Mouse (Mus musculus) liver, embryonic 11.5 days (tissue): Measurements from ENCODE around the gene Hist1h2ak. TPM values are rescaled to one million over a fixed set of nuclear protein-coding genes. Genes with fewer than 3 reads are reported as not detected.

ENCODE experiments used
- ATAC-seq: fragments of 200-750 bp; cut with Nextera tagmentation; replicated peaks from 2 replicates; pipeline ENCODE4 v1.8.0; 2017; ENCODE audit warnings: moderate number of reproducible peaks, mild to moderate bottlenecking, moderate TSS enrichment, moderate library complexity; ENCODE audit not compliant: low FRiP score
- DNase-seq: peaks from one replicate; pipeline ENCODE4 v3.0.0-alpha.2; 2017; ENCODE audit warnings: low spot score
- H3K27ac ChIP-seq: fragments of 300-500 bp; sonication (generic); 2 replicates; pipeline ENCODE4 v1.5.1; 2014; ENCODE audit warnings: mild to moderate bottlenecking, low read depth, low read length, control low read depth
- H3K27me3 ChIP-seq: fragments of 300-500 bp; sonication (generic); replicated peaks from 2 replicates; pipeline ENCODE4 v1.6.1; 2014; ENCODE audit warnings: low read length, mixed read lengths; ENCODE audit not compliant: control insufficient read depth, insufficient read depth
- H3K36me3 ChIP-seq: fragments of 300-500 bp; sonication (generic); 2 replicates; pipeline ENCODE4 v1.6.1; 2014; ENCODE audit warnings: mild to moderate bottlenecking, low read length, moderate library complexity, mixed read lengths; ENCODE audit not compliant: control insufficient read depth, insufficient read depth
- H3K4me1 ChIP-seq: fragments of 300-500 bp; sonication (generic); replicated peaks from 2 replicates; pipeline ENCODE4 v1.6.1; 2014; ENCODE audit warnings: low read length, mixed read lengths; ENCODE audit not compliant: control insufficient read depth, insufficient read depth
- H3K4me2 ChIP-seq: fragments of 300-500 bp; sonication (generic); 2 replicates; pipeline ENCODE4 v1.6.1; 2014; ENCODE audit warnings: mild to moderate bottlenecking, control low read depth, moderate library complexity
- H3K4me3 ChIP-seq: fragments of 300-500 bp; sonication (generic); 2 replicates; pipeline ENCODE4 v1.5.1; 2014; ENCODE audit warnings: low read depth, low read length, control low read depth
- H3K9ac ChIP-seq: fragments of 300-500 bp; sonication (generic); 2 replicates; pipeline ENCODE4 v1.6.1; 2014; ENCODE audit warnings: low read depth, low read length, control low read depth
- H3K9me3 ChIP-seq: fragments of 300-500 bp; sonication (generic); 2 replicates; pipeline ENCODE4 v1.6.1; 2016; ENCODE audit warnings: low read length, inconsistent platforms, mixed read lengths; ENCODE audit not compliant: control insufficient read depth
- WGBS: fragments of 180-500 bp; shearing (Covaris S2); extraction: QIAGEN DNeasy Blood & Tissue Kit; methylation state at CpG from one replicate; pipeline ENCODE4 v1.1.7; 2014; 5-methylcytosine and 5-hydroxymethylcytosine counted together
- microRNA-seq: library from miRNA; unstranded; fragments of <30 nt; microRNA quantifications from one replicate; pipeline ENCODE4, GENCODE M21; 2017; ENCODE audit warnings: borderline number of aligned reads
- polyA plus RNA-seq: library from polyadenylated mRNA; unstranded; fragments of >200 nt; fragmentation: Nextera tagmentation; extraction: Ambion mirVana; gene quantifications from 2 replicates; pipeline ENCODE4 v1.2.1, GENCODE M21; 2014

Hist1h2ak gene
- polyA plus RNA-seq, 1 experiment from 2014 or later: 7.7 TPM

- no peak overlapping the region for H3K27ac ChIP-seq
- H3K9me3 ChIP-seq: no peaks in the 10 kb centered on the region
- H3K4me1 ChIP-seq: no peaks in the 10 kb centered on the region
- WGBS: 72% methylated on average over 4 of the region's 4 CpGs
- no peak overlapping the region for H3K9ac ChIP-seq
- ATAC-seq (no peak), DNase-seq (no peak)
- H3K4me3 ChIP-seq: no peak overlapping the region
- H3K4me2 ChIP-seq: no peak overlapping the region
- no peaks in the 10 kb centered on the region for H3K36me3 ChIP-seq
- no peaks in the 10 kb centered on the region for H3K27me3 ChIP-seq
Measured at GRCm38 (mm10) chr13:21706669-21707068, 47.0 kb downstream of the Hist1h2ak start.

Small RNA genes within 50 kb of the gene (microRNA-seq; reads per million reads assigned to microRNA genes)
- not detected for gene Gm44346
- not detected for gene Gm44357
- gene Gm44367: 5.6 reads per million, percentile 15 among the genes with 10 or more reads in this experiment
- gene Gm44454: 4.6 reads per million, percentile 11 among the genes with 10 or more reads in this experiment

Other genes with a start within 250 kb of the Hist1h2ak start
- 5.1 and 5.7 TPM in 2 replicates for gene Zkscan8, start 222.7 kb downstream of the Hist1h2ak start, polyA plus RNA-seq
- gene Olfr1366, start 211.0 kb downstream of the Hist1h2ak start, polyA plus RNA-seq: 0.05 and 0.08 TPM in 2 replicates
- not detected in 2 replicates for gene Olfr1535, start 193.9 kb downstream of the Hist1h2ak start, polyA plus RNA-seq
- gene Olfr1364, start 172.1 kb downstream of the Hist1h2ak start, polyA plus RNA-seq: not detected in 2 replicates
- not detected in 2 replicates for gene Olfr1362, start 139.8 kb downstream of the Hist1h2ak start, polyA plus RNA-seq
- not detected in 2 replicates for gene Olfr11, start 111.3 kb downstream of the Hist1h2ak start, polyA plus RNA-seq
- not detected in 2 replicates for gene Olfr1361, start 90.4 kb downstream of the Hist1h2ak start, polyA plus RNA-seq
- not detected in 2 replicates for gene Olfr1360, start 76.4 kb downstream of the Hist1h2ak start, polyA plus RNA-seq
- not detected in 2 replicates for gene Olfr1359, start 55.7 kb downstream of the Hist1h2ak start, polyA plus RNA-seq
- gene Hist1h2bl, start 37.7 kb downstream of the Hist1h2ak start, polyA plus RNA-seq: 1.1 and 1.6 TPM in 2 replicates
- 6.2 and 10.1 TPM in 2 replicates for gene Hist1h2ai, start 37.4 kb downstream of the Hist1h2ak start, polyA plus RNA-seq
- gene Hist1h3h, start 36.2 kb downstream of the Hist1h2ak start, polyA plus RNA-seq: 4.5 and 6.5 TPM in 2 replicates
- 4.2 and 5.1 TPM in 2 replicates for gene Hist1h2bm, start 31.8 kb downstream of the Hist1h2ak start, polyA plus RNA-seq
- 0.80 and 1.1 TPM in 2 replicates for gene Hist1h4j, start 18.8 kb downstream of the Hist1h2ak start, polyA plus RNA-seq
- gene Hist1h4k, start 3.3 kb downstream of the Hist1h2ak start, polyA plus RNA-seq: 2.4 and 5.1 TPM in 2 replicates
- gene Hist1h2bn, start 296 bp upstream of the Hist1h2ak start, polyA plus RNA-seq: 1.9 and 2.0 TPM in 2 replicates
- 19.0 and 20.4 TPM in 2 replicates for gene Hist1h1b, start 26.8 kb upstream of the Hist1h2ak start, polyA plus RNA-seq
- gene Hist1h3i, start 29.5 kb upstream of the Hist1h2ak start, polyA plus RNA-seq: 194 and 232 TPM in 2 replicates
- gene Hist1h2an, start 33.4 kb upstream of the Hist1h2ak start, polyA plus RNA-seq: 5.8 and 12.6 TPM in 2 replicates
- 0.86 and 1.6 TPM in 2 replicates for gene Hist1h2bp, start 33.6 kb upstream of the Hist1h2ak start, polyA plus RNA-seq
- gene Hist1h2bq, start 56.4 kb upstream of the Hist1h2ak start, polyA plus RNA-seq: 12.7 and 19.5 TPM in 2 replicates
- gene Hist1h2ao, start 56.6 kb upstream of the Hist1h2ak start, polyA plus RNA-seq: 2.2 TPM in 1 of 2 replicates, not detected in the other
- gene Hist1h4m, start 57.9 kb upstream of the Hist1h2ak start, polyA plus RNA-seq: not detected in 2 replicates
- gene Hist1h4n, start 78.4 kb upstream of the Hist1h2ak start, polyA plus RNA-seq: 14.6 and 15.4 TPM in 2 replicates
- gene Hist1h2ap, start 79.7 kb upstream of the Hist1h2ak start, polyA plus RNA-seq: 4,759 and 5,033 TPM in 2 replicates
- 12.6 and 19.7 TPM in 2 replicates for gene Hist1h2br, start 79.9 kb upstream of the Hist1h2ak start, polyA plus RNA-seq
- gene Zfp184, start 191.3 kb upstream of the Hist1h2ak start, polyA plus RNA-seq: 5.1 and 5.9 TPM in 2 replicates
- not detected in 2 replicates for gene Pom121l2, start 227.4 kb upstream of the Hist1h2ak start, polyA plus RNA-seq